Mouse (Mus musculus): ENCODE measurements around the gene Adgrl3. TPM values are rescaled to one million over a fixed set of nuclear protein-coding genes. Genes with fewer than 3 reads are reported as not detected.

The Adgrl3 gene
- polyA plus RNA-seq (2014; fragmentation: Illumina TruSeq; extraction: RNeasy Lipid Tissue Mini Kit (QIAGEN cat#74804); ENCODE audit: low read depth, low replicate concordance) = 2.6 TPM

GRCm38 (mm10) chr5:81019590-81020254 lies at the start of gene Adgrl3:
TSS of gene Adgrl3 (plus strand) at chr5:81020138.

All from adipose tissue, adult 10 weeks (tissue).